Mouse (Mus musculus) kidney, postnatal 0 days (tissue): ENCODE data around the gene Cdc27. TPM values are rescaled to one million over a fixed set of nuclear protein-coding genes. Genes with fewer than 3 reads are reported as not detected.
"Not testable (repeated sequence)": the region's sequence is repeated elsewhere in the genome, so short reads cannot be mapped to it uniquely, and the experiment has no call there.

Source experiments
- ATAC-seq: fragments of 200-750 bp; cut with Nextera tagmentation; replicated peaks from 2 replicates; pipeline ENCODE4 v1.8.0; 2017; ENCODE audit warnings: low read depth, moderate number of reproducible peaks, moderate TSS enrichment, moderate library complexity; ENCODE audit not compliant: low FRiP score
- DNase-seq: peaks from one replicate; pipeline ENCODE4 v3.0.0-alpha.2; 2016; ENCODE audit warnings: low spot score
- H3K27ac ChIP-seq: fragments of 300-500 bp; sonication (generic); 2 replicates; pipeline ENCODE4 v1.5.1; 2014; ENCODE audit warnings: mild to moderate bottlenecking
- H3K27me3 ChIP-seq: fragments of 300-500 bp; sonication (generic); 2 replicates; pipeline ENCODE4 v1.6.1; 2014; ENCODE audit warnings: low read length, mixed read lengths; ENCODE audit not compliant: insufficient read depth
- H3K36me3 ChIP-seq: fragments of 300-500 bp; sonication (generic); 2 replicates; pipeline ENCODE4 v1.6.1; 2014; ENCODE audit warnings: low read length, mixed read lengths; ENCODE audit not compliant: insufficient read depth
- H3K4me1 ChIP-seq: fragments of 300-500 bp; sonication (generic); replicated peaks from 2 replicates; pipeline ENCODE4 v1.6.1; 2014; ENCODE audit warnings: antibody characterized with exemption, low read length, mixed read lengths; ENCODE audit not compliant: insufficient read depth
- H3K4me2 ChIP-seq: fragments of 300-500 bp; sonication (generic); 2 replicates; pipeline ENCODE4 v1.6.1; 2014; ENCODE audit warnings: mild to moderate bottlenecking, low read length, moderate library complexity, mixed read lengths
- H3K4me3 ChIP-seq: fragments of 300-500 bp; sonication (generic); replicated peaks from 2 replicates; pipeline ENCODE4 v1.5.1; 2014; ENCODE audit warnings: low read depth, low read length
- H3K9ac ChIP-seq: fragments of 300-500 bp; sonication (generic); 2 replicates; pipeline ENCODE4 v1.6.1; 2014; ENCODE audit warnings: low read depth, low read length
- H3K9me3 ChIP-seq: fragments of 300-500 bp; sonication (generic); replicated peaks from 2 replicates; pipeline ENCODE4 v1.6.1; 2016; ENCODE audit warnings: low read length, inconsistent platforms, mixed read lengths
- CTCF ChIP-seq: IDR thresholded peaks from 2 replicates; pipeline ENCODE4 v1.5.1; 2016; ENCODE audit warnings: antibody characterized with exemption, low read depth, mild to moderate bottlenecking, moderate library complexity
- WGBS: fragments of 180-500 bp; shearing (Covaris S2); extraction: QIAGEN DNeasy Blood & Tissue Kit; methylation state at CpG from one replicate; pipeline ENCODE4 v1.1.7; 2014; 5-methylcytosine and 5-hydroxymethylcytosine counted together
- polyA plus RNA-seq: library from polyadenylated mRNA; unstranded; fragments of >200 nt; fragmentation: Nextera tagmentation; extraction: Ambion mirVana; gene quantifications from 2 replicates; pipeline ENCODE4 v1.2.1, GENCODE M21; 2015

Cdc27 gene
- polyA plus RNA-seq, 1 experiment from 2014 or later, result 27.8 TPM

DNA sequence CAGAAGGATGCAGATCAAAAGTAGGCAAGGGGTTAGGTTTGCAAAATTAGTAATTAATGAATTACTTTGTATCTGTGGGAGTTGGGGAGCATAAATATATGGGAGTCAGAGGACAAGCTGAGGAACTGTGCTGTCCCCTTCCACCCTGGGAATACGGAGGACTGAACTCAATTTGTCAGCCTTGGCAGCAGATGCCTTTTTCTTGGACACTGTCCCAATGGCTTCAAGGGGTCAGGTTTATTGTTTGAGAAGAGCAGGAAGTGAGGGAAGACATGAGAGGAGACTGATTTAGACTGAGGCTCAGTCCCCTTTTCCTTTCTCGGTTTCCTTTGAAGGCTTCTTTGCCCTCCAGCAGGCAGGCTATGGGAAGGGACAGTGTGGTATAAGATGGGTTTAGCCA, 22.1 kb upstream of the Cdc27 start:
- DNase-seq, result no peak
- Histone ChIP-seq H3K27ac (no peak overlapping the region), H3K4me2 (no peak overlapping the region), H3K9me3 (no peaks in the 10 kb centered on the region), H3K36me3 (no peaks in the 10 kb centered on the region), H3K9ac (no peak overlapping the region), H3K4me3 (no peak overlapping the region), H3K27me3 (no peaks in the 10 kb centered on the region), H3K4me1 (no peaks in the 10 kb centered on the region)
- no peak for TF ChIP-seq CTCF
- ATAC-seq, result no peak
- WGBS, result 48% methylated on average over 2 of the region's 2 CpGs

- H3K27me3 ChIP-seq, result no peaks in the 10 kb centered on the region
- DNase-seq, result no peak
- WGBS, result 45% methylated on average over 7 of the region's 7 CpGs
- H3K9ac ChIP-seq, result no peak overlapping the region
- H3K36me3 ChIP-seq, result no peaks in the 10 kb centered on the region
- H3K9me3 ChIP-seq, result no peaks in the 10 kb centered on the region
- ATAC-seq, result no peak
- H3K4me1 ChIP-seq, result no peaks in the 10 kb centered on the region
- H3K4me2 ChIP-seq, result no peak overlapping the region
- TF ChIP-seq CTCF, result no peak
- H3K4me3 ChIP-seq, result no peak overlapping the region
- H3K27ac ChIP-seq, result no peak overlapping the region
Observed at GRCm38 (mm10) chr11:104572091-104572490, 21.7 kb upstream of the Cdc27 start.

GRCm38 (mm10) chr11:104571373-104571772, 21.0 kb upstream of the Cdc27 start:
- DNase-seq, ATAC-seq, H3K9me3 ChIP-seq, H3K27me3 ChIP-seq, H3K4me1 ChIP-seq, H3K27ac ChIP-seq, H3K36me3 ChIP-seq: not testable (repeated sequence)
- peak overlapping the region; percentile 66 for H3K4me2 ChIP-seq
- WGBS, result under 1% methylated on average over 28 of the region's 28 CpGs
- peak overlapping the region; percentile 24 for H3K4me3 ChIP-seq
- H3K9ac ChIP-seq, result peak overlapping the region; percentile 35; the same call in 1 of the 2 replicates

DNA sequence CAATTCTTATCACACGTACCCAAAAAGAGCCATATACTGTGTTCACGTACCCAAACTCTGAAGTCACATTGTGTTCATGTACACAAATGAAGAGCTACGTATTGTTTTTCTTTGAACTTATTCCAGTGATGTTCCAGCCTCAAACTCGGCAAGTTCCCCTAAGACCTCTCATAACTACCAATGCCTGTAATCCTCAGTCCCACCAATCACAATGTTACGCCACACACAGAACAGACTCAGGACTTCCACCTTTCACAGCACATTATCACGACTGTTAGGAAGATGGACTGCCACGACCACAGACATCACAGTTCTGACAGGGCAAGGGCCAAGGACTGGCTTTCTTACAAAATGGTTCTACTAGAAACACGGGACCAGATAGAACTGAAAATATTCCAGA, 20.1 kb upstream of the Cdc27 start:
- not testable (repeated sequence) for H3K4me3 ChIP-seq, H3K9me3 ChIP-seq, H3K4me1 ChIP-seq, H3K9ac ChIP-seq, DNase-seq, ATAC-seq, H3K36me3 ChIP-seq, H3K27me3 ChIP-seq, H3K27ac ChIP-seq, H3K4me2 ChIP-seq
- 89% methylated on average over 8 of the region's 8 CpGs for WGBS

GRCm38 (mm10) chr11:104568326-104568725, 17.9 kb upstream of the Cdc27 start:
- H3K4me3 ChIP-seq, result no peak overlapping the region
- DNase-seq, result no peak

DNA sequence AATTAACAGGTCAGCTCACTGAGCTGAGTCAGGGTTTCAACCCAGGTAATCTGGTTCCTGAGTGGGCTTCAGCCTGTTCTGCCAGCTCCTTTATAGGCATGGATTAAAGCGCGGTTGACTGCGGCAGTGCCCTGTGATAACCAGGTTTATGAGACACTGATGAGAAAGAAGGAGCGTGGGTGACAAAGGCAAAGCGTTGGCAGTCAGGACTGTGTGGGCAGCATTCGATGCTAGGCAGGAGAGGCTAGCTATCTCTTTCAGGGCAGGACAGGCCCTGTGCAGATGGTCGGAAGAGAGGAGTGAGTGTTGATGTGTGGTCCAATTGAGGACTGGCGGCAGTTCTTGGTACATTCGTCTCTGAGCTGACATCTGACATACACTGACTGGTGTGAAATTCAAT, 17.3 kb upstream of the Cdc27 start:
- no peak for TF ChIP-seq CTCF
- WGBS, result 70% methylated on average over 9 of the region's 9 CpGs
- no peaks in the 10 kb centered on the region for H3K9me3 ChIP-seq
- no peak overlapping the region for H3K9ac ChIP-seq
- no peak overlapping the region for H3K27ac ChIP-seq
- DNase-seq (no peak), ATAC-seq (no peak)
- H3K36me3 ChIP-seq, result no peaks in the 10 kb centered on the region
- H3K4me3 ChIP-seq, result no peak overlapping the region
- H3K4me1 ChIP-seq, result no peaks in the 10 kb centered on the region
- H3K27me3 ChIP-seq, result no peaks in the 10 kb centered on the region
- no peak overlapping the region for H3K4me2 ChIP-seq

More at GRCm38 (mm10) chr11:104568326-104568725, 17.9 kb upstream of the Cdc27 start:
- TF ChIP-seq CTCF, result no peak
- 91% methylated on average over 4 of the region's 4 CpGs for WGBS
- ATAC-seq, result no peak
- H3K9me3 ChIP-seq, result no peaks in the 10 kb centered on the region
- no peaks in the 10 kb centered on the region for H3K27me3 ChIP-seq
- no peak overlapping the region for H3K4me2 ChIP-seq
- H3K4me1 ChIP-seq, result no peaks in the 10 kb centered on the region
- H3K27ac ChIP-seq, result no peak overlapping the region
- H3K36me3 ChIP-seq, result no peaks in the 10 kb centered on the region
- H3K9ac ChIP-seq, result no peak overlapping the region

- DNase-seq (no peak), ATAC-seq (no peak)
- H3K4me1 ChIP-seq, result no peaks in the 10 kb centered on the region
- no peaks in the 10 kb centered on the region for H3K9me3 ChIP-seq
- no peaks in the 10 kb centered on the region for H3K36me3 ChIP-seq
- no peak overlapping the region for H3K4me2 ChIP-seq
- H3K4me3 ChIP-seq, result no peak overlapping the region
- H3K9ac ChIP-seq, result no peak overlapping the region
- H3K27ac ChIP-seq, result no peak overlapping the region
- TF ChIP-seq CTCF, result no peak
- no peaks in the 10 kb centered on the region for H3K27me3 ChIP-seq
- WGBS, result 83% methylated on average over 2 of the region's 2 CpGs
Observed at GRCm38 (mm10) chr11:104566796-104567195, 16.4 kb upstream of the Cdc27 start.
